Mouse (Mus musculus) midbrain, embryonic 14.5 days (tissue): ENCODE data around the gene Eif2a. TPM values are rescaled to one million over a fixed set of nuclear protein-coding genes. Genes with fewer than 3 reads are reported as not detected.
"Not testable (repeated sequence)": the region's sequence is repeated elsewhere in the genome, so short reads cannot be mapped to it uniquely, and the experiment has no call there.

Source experiments
- ATAC-seq: fragments of 200-750 bp; cut with Nextera tagmentation; 2 replicates; pipeline ENCODE4 v1.8.0; 2017; ENCODE audit warnings: moderate number of reproducible peaks, moderate library complexity; ENCODE audit not compliant: low FRiP score, low TSS enrichment
- DNase-seq: peaks from one replicate; pipeline ENCODE4 v3.0.0-alpha.2; 2015
- H3K27ac ChIP-seq: fragments of 300-500 bp; sonication (generic); replicated peaks from 2 replicates; pipeline ENCODE4 v1.5.1; 2014; ENCODE audit warnings: mild to moderate bottlenecking, low read depth, low read length, moderate library complexity
- H3K27me3 ChIP-seq: fragments of 300-500 bp; sonication (generic); 2 replicates; pipeline ENCODE4 v1.6.1; 2014; ENCODE audit warnings: low read length, control low read depth, mixed read lengths; ENCODE audit not compliant: control insufficient read depth, insufficient read depth
- H3K36me3 ChIP-seq: fragments of 300-500 bp; sonication (generic); 2 replicates; pipeline ENCODE4 v1.6.1; 2014; ENCODE audit warnings: low read length, control low read depth; ENCODE audit not compliant: control insufficient read depth, insufficient read depth
- H3K4me1 ChIP-seq: fragments of 300-500 bp; sonication (generic); 2 replicates; pipeline ENCODE4 v1.6.1; 2014; ENCODE audit warnings: mild to moderate bottlenecking, antibody characterized with exemption, low read length, control low read depth; ENCODE audit not compliant: control insufficient read depth, insufficient read depth
- H3K4me2 ChIP-seq: fragments of 300-500 bp; sonication (generic); 2 replicates; pipeline ENCODE4 v1.6.1; 2014; ENCODE audit warnings: mild to moderate bottlenecking, low read length, moderate library complexity
- H3K4me3 ChIP-seq: fragments of 300-500 bp; sonication (generic); replicated peaks from 2 replicates; pipeline ENCODE4 v1.5.1; 2014; ENCODE audit warnings: low read depth, low read length
- H3K9ac ChIP-seq: fragments of 300-500 bp; sonication (generic); replicated peaks from 2 replicates; pipeline ENCODE4 v1.6.1; 2014; ENCODE audit warnings: mild to moderate bottlenecking, low read length, moderate library complexity
- H3K9me3 ChIP-seq: fragments of 300-500 bp; sonication (generic); 2 replicates; pipeline ENCODE4 v1.6.1; 2016; ENCODE audit warnings: low read length, control low read depth, mixed read lengths; ENCODE audit not compliant: control insufficient read depth
- WGBS: fragments of 180-500 bp; shearing (Covaris S2); extraction: QIAGEN DNeasy Blood & Tissue Kit; methylation state at CpG from one replicate; pipeline ENCODE4 v1.1.7; 2014; 5-methylcytosine and 5-hydroxymethylcytosine counted together
- polyA plus RNA-seq: library from polyadenylated mRNA; unstranded; fragments of >200 nt; fragmentation: Nextera tagmentation; extraction: Ambion mirVana; gene quantifications from 2 replicates; pipeline ENCODE4 v1.2.1, GENCODE M21; 2014

Eif2a gene
- polyA plus RNA-seq, 1 experiment from 2014 or later: 43.5 TPM

GRCm38 (mm10) chr3:58577506-58578050 is 52.0 kb downstream of the Eif2a start:
- 0 out of 2 replicates have a peak, but pooled peaks cover 5% of the 10 kb centered on the region for H3K36me3 ChIP-seq
- no peaks in the 10 kb centered on the region for H3K9me3 ChIP-seq
- no peak for ATAC-seq
- H3K4me2 ChIP-seq: peak overlapping the region; percentile 60
- peak overlapping the region; percentile 99 for H3K27ac ChIP-seq
- H3K4me3 ChIP-seq: peak overlapping the region; percentile 89
- DNase-seq: peak; percentile 35
- peak overlapping the region; percentile 98 for H3K9ac ChIP-seq
- peaks cover 20% of the 10 kb centered on the region for H3K4me1 ChIP-seq
- WGBS: 21% methylated on average over 8 of the region's 8 CpGs
- no peaks in the 10 kb centered on the region for H3K27me3 ChIP-seq

- Histone ChIP-seq H3K4me1 (peaks cover 13% of the 10 kb centered on the region; the same call in 1 of the 2 replicates), H3K4me2 (no peak overlapping the region), H3K4me3 (no peak overlapping the region), H3K27ac (no peak overlapping the region), H3K27me3 (no peaks in the 10 kb centered on the region), H3K9ac (no peak overlapping the region), H3K9me3 (no peaks in the 10 kb centered on the region), H3K36me3 (peaks cover 10% of the 10 kb centered on the region)
- no peak for ATAC-seq
- 99% methylated on average over 4 of the region's 4 CpGs for WGBS
- DNase-seq: no peak
Measured at GRCm38 (mm10) chr3:58581530-58581929, 55.9 kb downstream of the Eif2a start.

DNA sequence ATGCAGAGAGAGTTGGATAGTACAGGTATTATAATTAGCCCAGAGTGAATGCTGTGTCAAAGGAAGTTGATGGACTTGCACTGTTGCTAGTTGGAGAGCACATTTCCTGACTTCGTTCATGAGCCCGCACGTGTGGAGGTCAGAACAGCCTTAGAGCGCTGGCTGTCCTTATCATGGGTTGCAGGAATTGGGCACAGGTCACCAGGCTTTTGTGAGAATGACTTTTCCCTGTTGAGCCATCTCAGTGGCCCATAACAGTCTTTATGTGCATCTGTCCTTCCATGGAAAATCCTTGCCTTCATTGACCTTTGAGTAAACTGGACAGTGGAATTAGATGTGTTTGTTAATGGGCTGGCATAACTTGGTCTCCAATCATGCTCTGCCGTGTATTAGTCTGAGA is 56.7 kb downstream of the Eif2a start:
- Histone ChIP-seq H3K27ac (no peak overlapping the region), H3K4me3 (no peak overlapping the region), H3K9me3 (no peaks in the 10 kb centered on the region), H3K4me1 (peaks cover 13% of the 10 kb centered on the region; the same call in 1 of the 2 replicates), H3K27me3 (no peaks in the 10 kb centered on the region), H3K36me3 (peaks cover 13% of the 10 kb centered on the region), H3K9ac (no peak overlapping the region), H3K4me2 (no peak overlapping the region)
- no peak for ATAC-seq
- 91% methylated on average over 5 of the region's 5 CpGs for WGBS
- no peak for DNase-seq

DNA sequence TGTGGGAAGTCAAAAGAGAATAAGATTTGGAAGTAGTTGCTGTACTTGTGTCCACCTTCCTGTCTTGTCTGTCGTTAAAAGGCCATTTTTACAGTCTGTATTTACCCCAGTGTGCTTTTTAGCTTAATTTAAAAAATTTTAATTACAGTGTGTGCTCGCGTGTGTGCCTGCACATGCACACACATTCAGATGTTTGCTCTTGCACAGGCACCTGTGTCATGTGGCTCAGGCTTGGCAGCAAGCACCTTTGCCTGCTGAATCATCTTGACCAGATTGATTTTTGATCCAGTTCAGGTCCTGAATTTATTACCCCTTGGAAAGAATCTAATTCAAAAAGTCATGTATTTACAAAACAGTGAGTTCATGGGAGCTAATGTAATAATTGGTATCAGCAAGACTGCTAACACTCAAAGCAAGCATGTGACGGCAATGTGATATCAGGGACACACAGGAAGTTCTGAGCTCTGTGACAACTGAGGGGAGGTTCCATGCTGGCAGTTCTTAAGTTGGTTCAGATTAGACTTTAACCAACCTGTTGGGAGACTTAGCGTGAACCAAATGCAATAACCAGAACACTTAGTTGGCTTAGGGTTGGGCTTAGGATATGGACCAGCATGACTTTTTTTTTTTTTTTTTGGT is 57.3 kb downstream of the Eif2a start:
- Histone ChIP-seq H3K36me3 (peaks cover 19% of the 10 kb centered on the region), H3K4me1 (peaks cover 12% of the 10 kb centered on the region; the same call in 1 of the 2 replicates), H3K27ac (no peak overlapping the region), H3K9me3 (no peaks in the 10 kb centered on the region), H3K27me3 (no peaks in the 10 kb centered on the region), H3K4me3 (no peak overlapping the region), H3K4me2 (no peak overlapping the region), H3K9ac (no peak overlapping the region)
- WGBS: 96% methylated on average over 5 of the region's 5 CpGs
- ATAC-seq: no peak
- no peak for DNase-seq

DNA sequence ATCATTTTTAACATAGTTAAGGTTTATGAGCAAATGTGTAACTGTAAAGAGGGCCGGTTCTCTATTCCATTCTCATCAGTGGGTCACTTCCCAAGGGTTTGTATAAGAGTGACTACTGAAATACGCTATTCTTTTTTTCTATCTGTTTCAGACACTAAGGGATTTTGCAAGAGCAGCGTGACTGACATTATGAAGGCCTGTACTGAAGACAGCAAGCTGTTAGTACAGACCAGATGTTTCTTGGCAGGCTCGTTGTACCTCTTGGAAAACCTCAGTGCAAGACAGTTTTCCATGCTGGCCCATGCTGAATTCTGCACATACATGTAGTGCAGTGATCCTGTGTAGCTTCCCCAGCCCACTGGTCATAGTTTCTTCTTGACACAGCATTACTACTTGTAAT is 64.9 kb downstream of the Eif2a start:
- not testable (repeated sequence) for H3K9me3 ChIP-seq, H3K27ac ChIP-seq, H3K9ac ChIP-seq, H3K4me1 ChIP-seq, ATAC-seq, H3K4me3 ChIP-seq, H3K4me2 ChIP-seq, H3K27me3 ChIP-seq, DNase-seq
- H3K36me3 ChIP-seq: peaks cover 48% of the 10 kb centered on the region
- 91% methylated on average over 4 of the region's 4 CpGs for WGBS

- not testable (repeated sequence) for H3K4me1 ChIP-seq, DNase-seq, H3K9ac ChIP-seq, H3K4me3 ChIP-seq, H3K27ac ChIP-seq, ATAC-seq, H3K9me3 ChIP-seq, H3K27me3 ChIP-seq, H3K4me2 ChIP-seq
- 77% methylated on average over 7 of the region's 7 CpGs for WGBS
- peaks cover 36% of the 10 kb centered on the region for H3K36me3 ChIP-seq
Measured at GRCm38 (mm10) chr3:58592666-58593065, 67.0 kb downstream of the Eif2a start.

- H3K4me2 ChIP-seq: no peak overlapping the region
Measured at GRCm38 (mm10) chr3:58593623-58594022, 68.0 kb downstream of the Eif2a start.

More at GRCm38 (mm10) chr3:58593623-58594022, 68.0 kb downstream of the Eif2a start:
- WGBS: 33% methylated on average over 5 of the region's 5 CpGs
- Histone ChIP-seq H3K4me3 (no peak overlapping the region), H3K36me3 (peaks cover 28% of the 10 kb centered on the region), H3K27me3 (no peaks in the 10 kb centered on the region), H3K9me3 (no peaks in the 10 kb centered on the region), H3K9ac (no peak overlapping the region), H3K4me1 (no peaks in the 10 kb centered on the region), H3K27ac (no peak overlapping the region)
- DNase-seq (no peak), ATAC-seq (no peak)
